Mouse (Mus musculus) cortical plate, adult 2 months (tissue): Measurements from ENCODE around the gene Prpf31. TPM values are rescaled to one million over a fixed set of nuclear protein-coding genes. Genes with fewer than 3 reads are reported as not detected.

Experiments used
- H3K27ac ChIP-seq: fragments of 200-500 bp; 2 replicates; pipeline ENCODE4 v1.5.1; 2012; ENCODE audit warnings: low read length, control low read depth, inconsistent platforms; ENCODE audit not compliant: insufficient read depth
- H3K4me1 ChIP-seq: fragments of 200-500 bp; 2 replicates; pipeline ENCODE4 v1.6.1; 2011; ENCODE audit warnings: low read length; ENCODE audit not compliant: control insufficient read depth, insufficient read depth
- H3K4me3 ChIP-seq: fragments of 200-500 bp; 2 replicates; pipeline ENCODE4 v1.5.1; 2011; ENCODE audit warnings: mild to moderate bottlenecking, low read length, control low read depth; ENCODE audit not compliant: insufficient read depth
- CTCF ChIP-seq: fragments of 200-500 bp; IDR thresholded peaks from 2 replicates; pipeline ENCODE4 v1.5.1; 2011; ENCODE audit warnings: mild to moderate bottlenecking, control low read depth, low read length; ENCODE audit not compliant: insufficient read depth; ENCODE audit errors: extremely low read depth
- POLR2A ChIP-seq: fragments of 200-500 bp; IDR thresholded peaks from 2 replicates; pipeline ENCODE4 v1.6.1; 2011; ENCODE audit warnings: mild to moderate bottlenecking, low read length, control low read depth; ENCODE audit not compliant: insufficient read depth; ENCODE audit errors: extremely low read depth
- polyA plus RNA-seq: library from polyadenylated mRNA; depleted of rRNA; stranded (reverse); fragments of >200 nt; gene quantifications from 2 replicates; pipeline ENCODE4 v1.2.3, GENCODE M21; 2012

Gene Prpf31
- polyA plus RNA-seq, 1 experiment: 65.3 TPM

- no peak for TF ChIP-seq POLR2A
- TF ChIP-seq CTCF: peak; percentile 53; the same call in 1 of the 2 replicates
- Histone ChIP-seq H3K4me3 (no peak overlapping the region), H3K27ac (no peak overlapping the region), H3K4me1 (no peaks in the 10 kb centered on the region)
Measured at GRCm38 (mm10) chr7:3601119-3601518, 28.7 kb upstream of the Prpf31 start.

- no peaks in the 10 kb centered on the region for H3K4me1 ChIP-seq
Measured at GRCm38 (mm10) chr7:3606798-3607197, 23.0 kb upstream of the Prpf31 start.

DNA sequence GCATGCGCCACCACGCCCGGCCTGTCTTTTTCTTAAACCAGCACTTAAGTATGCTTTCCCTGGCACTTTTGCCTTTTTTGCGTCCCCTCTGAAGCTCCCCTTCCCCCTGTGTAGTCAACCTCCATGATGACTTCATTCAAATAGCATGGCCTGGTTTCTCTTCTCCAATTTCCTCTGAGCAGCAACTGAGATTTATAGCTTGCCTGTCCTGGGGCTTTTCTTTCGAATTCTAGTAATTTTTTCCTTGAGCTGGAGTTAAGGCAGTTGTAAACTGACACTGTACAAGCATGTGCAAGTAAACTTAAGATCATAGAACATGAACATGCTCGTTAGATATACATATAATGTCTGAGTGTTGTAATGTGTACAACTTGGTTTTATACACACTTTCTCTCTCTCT, 22.4 kb upstream of the Prpf31 start:
- H3K4me3 ChIP-seq: no peak overlapping the region
- no peak overlapping the region for H3K27ac ChIP-seq
- no peaks in the 10 kb centered on the region for H3K4me1 ChIP-seq
- TF ChIP-seq CTCF (no peak), POLR2A (no peak)

More at GRCm38 (mm10) chr7:3606798-3607197, 23.0 kb upstream of the Prpf31 start:
- no peak overlapping the region for H3K4me3 ChIP-seq
- no peak for TF ChIP-seq POLR2A
- peak; percentile 31; the same call in 1 of the 2 replicates for TF ChIP-seq CTCF
- H3K27ac ChIP-seq: no peak overlapping the region

DNA sequence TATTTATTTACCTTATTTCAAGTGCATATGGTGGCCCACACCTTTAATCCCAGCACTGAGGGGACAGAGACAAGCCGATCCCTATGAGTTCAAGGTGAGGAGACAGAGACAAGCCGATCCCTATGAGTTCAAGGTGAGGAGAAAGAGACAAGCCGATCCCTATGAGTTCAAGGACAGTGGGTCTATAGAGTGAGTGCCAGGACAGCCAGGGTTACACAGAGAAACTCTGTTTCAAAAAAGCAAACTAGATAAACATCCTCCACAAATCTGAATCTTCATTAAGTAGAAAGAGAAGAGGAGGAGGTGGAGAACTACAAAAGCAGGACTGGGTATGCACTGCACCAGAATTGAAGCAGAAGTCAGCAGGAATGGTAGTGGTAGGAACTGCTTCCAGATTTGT, 21.1 kb upstream of the Prpf31 start:
- H3K27ac ChIP-seq: no peak overlapping the region
- no peak overlapping the region for H3K4me3 ChIP-seq
- H3K4me1 ChIP-seq: no peaks in the 10 kb centered on the region
- TF ChIP-seq CTCF (no peak), POLR2A (no peak)

DNA sequence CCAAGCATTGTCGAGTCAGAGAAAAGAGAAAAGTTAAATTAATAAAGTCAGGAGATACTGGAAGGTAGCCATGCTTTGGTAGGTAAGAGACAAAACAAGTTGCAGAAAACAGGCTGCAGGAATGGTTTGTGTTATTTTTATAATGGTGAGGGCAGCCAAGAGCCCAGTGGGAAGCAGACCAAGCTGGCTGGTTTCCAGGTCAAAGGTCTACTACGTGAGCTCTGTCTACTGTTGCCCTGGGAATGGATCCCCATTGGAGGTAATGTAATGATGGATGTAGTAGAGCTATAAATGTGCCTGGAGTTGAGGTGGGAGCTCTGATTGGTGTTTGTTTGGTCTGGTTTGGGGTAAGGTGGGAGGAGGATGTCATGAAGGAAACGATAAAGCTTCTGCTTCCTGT, 20.7 kb upstream of the Prpf31 start:
- no peak overlapping the region for H3K4me3 ChIP-seq
- no peak for TF ChIP-seq CTCF
- no peak for TF ChIP-seq POLR2A
- no peaks in the 10 kb centered on the region for H3K4me1 ChIP-seq
- no peak overlapping the region for H3K27ac ChIP-seq

- H3K4me3 ChIP-seq: no peak overlapping the region
- no peaks in the 10 kb centered on the region for H3K4me1 ChIP-seq
- H3K27ac ChIP-seq: no peak overlapping the region
- TF ChIP-seq POLR2A (no peak), CTCF (no peak)
Measured at GRCm38 (mm10) chr7:3610437-3610836, 19.3 kb upstream of the Prpf31 start.

GRCm38 (mm10) chr7:3611006-3611405, 18.8 kb upstream of the Prpf31 start:
- H3K4me1 ChIP-seq: no peaks in the 10 kb centered on the region

GRCm38 (mm10) chr7:3614021-3614420, 15.8 kb upstream of the Prpf31 start:
- TF ChIP-seq CTCF (no peak), POLR2A (no peak)
- no peak overlapping the region for H3K27ac ChIP-seq
- H3K4me1 ChIP-seq: 0 out of 2 replicates have a peak, but pooled peaks cover 2% of the 10 kb centered on the region
- H3K4me3 ChIP-seq: no peak overlapping the region

More at GRCm38 (mm10) chr7:3611006-3611405, 18.8 kb upstream of the Prpf31 start:
- TF ChIP-seq CTCF: no peak
- TF ChIP-seq POLR2A: no peak
- Histone ChIP-seq H3K4me3 (no peak overlapping the region), H3K27ac (no peak overlapping the region)

DNA sequence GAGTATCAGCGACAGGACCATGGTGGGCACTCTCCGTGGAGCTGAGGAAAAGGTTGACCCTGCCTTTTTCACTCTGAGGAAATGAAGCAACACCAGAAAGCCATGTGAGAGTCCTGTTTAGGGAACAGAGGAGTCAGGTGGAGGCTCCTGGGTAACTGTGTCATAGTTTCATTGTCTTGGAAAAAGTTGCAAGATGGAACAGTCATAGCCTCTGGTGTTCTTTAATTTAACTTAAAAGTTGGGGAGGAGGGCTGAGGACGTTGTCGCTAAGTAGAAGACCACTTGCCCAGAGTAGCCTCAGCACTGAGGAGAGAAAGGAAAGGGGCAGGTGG, 13.8 kb upstream of the Prpf31 start, which contains the start of gene Oscar:
TSS of gene Oscar (minus strand) at position 101 of the 332 bp plus-strand sequence.
- H3K4me3 ChIP-seq: peak within 1 kb of the TSS; percentile 88; the same call in 1 of the 2 replicates
- H3K4me1 ChIP-seq: 0 out of 2 replicates have a peak, but pooled peaks cover 2% of the 10 kb centered on the region
- H3K27ac ChIP-seq: no peak within 1 kb of the TSS
- no peak for TF ChIP-seq POLR2A
- no peak for TF ChIP-seq CTCF

GRCm38 (mm10) chr7:3616389-3617241, 13.2 kb upstream of the Prpf31 start:
- 0 out of 2 replicates have a peak, but pooled peaks cover 2% of the 10 kb centered on the region for H3K4me1 ChIP-seq
- no peak for TF ChIP-seq POLR2A
- TF ChIP-seq CTCF: peak; percentile 48
- H3K27ac ChIP-seq: no peak overlapping the region
- H3K4me3 ChIP-seq: peak overlapping the region; percentile 88; the same call in 1 of the 2 replicates
